11 mouse cellular contexts compared by ENCODE assay signal in genomic region chr6:140444855-140445465, GRCm38 (mm10). TPM values are rescaled to one million over a fixed set of nuclear protein-coding genes. Genes with fewer than 3 reads are reported as not detected.
A peak's percentile ranks its signal among the peaks of the same experiment; 100 is the strongest.
DNase-seq lines count a peak whose midpoint lies in the region; ATAC-seq lines count a peak whose summit lies in the region.
"Had no signal": no experiment of that assay in that cellular context is flagged by ENCODE, and none has a peak within 500 bp of the region (broad histone marks: within the 10 kb centered on the region; RNA-seq: fewer than 3 reads in every experiment).

No protein-coding gene starts in this region.

- ATAC-seq in hindbrain, embryonic 11.5 days (ENCODE audit: low FRiP score), result peak; percentile 56; the same call in 1 of the 2 replicates
- ATAC-seq in midbrain, embryonic 16.5 days, result peak; percentile 42; the same call in 1 of the 2 replicates

- H3K9ac ChIP-seq in hindbrain, embryonic 11.5 days (ENCODE audit: low read depth, low read length), result 0 out of 2 replicates have a peak overlapping the region, but pooled peaks have one; percentile 34
- H3K9ac ChIP-seq in midbrain, embryonic 16.5 days (ENCODE audit: low read depth, low read length), result peak overlapping the region; percentile 35; the same call in 1 of the 2 replicates
- H3K9ac ChIP-seq: embryonic facial prominence, embryonic 13.5 days had no signal

- DNase-seq in embryo, embryonic 10.5 days (ENCODE audit: low spot score), result peak; percentile 29
- no peak for DNase-seq in embryo, embryonic 10 days (ENCODE audit: low spot score)
- peak; percentile 38 for DNase-seq in WW6 (ENCODE audit: low read depth, low spot score)
- no peak for DNase-seq in hindbrain, embryonic 11.5 days (ENCODE audit: low spot score)
- no peak for DNase-seq in adrenal gland, adult 18-20 months (ENCODE audit: low spot score in 2 of 2)
- no peak for DNase-seq in kidney, adult 18-20 months
- DNase-seq in gastrocnemius, postnatal 36 days, result no peak
- DNase-seq: gastrocnemius, postnatal 25 days; kidney, postnatal 14 days had no signal

- H3K27me3 ChIP-seq in hindbrain, embryonic 11.5 days (ENCODE audit: control insufficient read depth, insufficient read depth, low read length), result no peaks in the 10 kb centered on the region
- no peaks in the 10 kb centered on the region for H3K27me3 ChIP-seq in midbrain, embryonic 16.5 days (ENCODE audit: control insufficient read depth, insufficient read depth, low read depth, low read length)
- H3K27me3 ChIP-seq: embryonic facial prominence, embryonic 13.5 days had no signal

- intact Hi-C loops in gastrocnemius, postnatal 36 days (cut with DNase I), result loop anchor here (5.0 to 10.0 kb wide), 2 partner anchors 568 to 850 kb away; no protein-coding TSS in a partner anchor

- H3K4me2 ChIP-seq in hindbrain, embryonic 11.5 days (replicated peaks; ENCODE audit: low read depth, low read length), result no peak overlapping the region
- peak overlapping the region; percentile 22; the same call in 1 of the 2 replicates for H3K4me2 ChIP-seq in midbrain, embryonic 16.5 days (ENCODE audit: low read length)
- H3K4me2 ChIP-seq: embryonic facial prominence, embryonic 13.5 days had no signal

- no peak overlapping the region for H3K4me3 ChIP-seq in hindbrain, embryonic 11.5 days (ENCODE audit: low read depth, low read length)
- H3K4me3 ChIP-seq in midbrain, embryonic 16.5 days (ENCODE audit: low read depth, low read length), result no peak overlapping the region
- H3K4me3 ChIP-seq: embryonic facial prominence, embryonic 13.5 days had no signal

- no peak overlapping the region for H3K27ac ChIP-seq in hindbrain, embryonic 11.5 days (ENCODE audit: low read depth, low read length)
- peak overlapping the region; percentile 50; the same call in 1 of the 2 replicates for H3K27ac ChIP-seq in midbrain, embryonic 16.5 days (ENCODE audit: low read length)
- H3K27ac ChIP-seq: embryonic facial prominence, embryonic 13.5 days had no signal

- H3K4me1 ChIP-seq in hindbrain, embryonic 11.5 days (replicated peaks; ENCODE audit: control insufficient read depth, insufficient read depth, low read length), result peaks cover 10% of the 10 kb centered on the region; the same call in 1 of the 2 replicates
- peaks cover 15% of the 10 kb centered on the region for H3K4me1 ChIP-seq in midbrain, embryonic 16.5 days (ENCODE audit: control insufficient read depth, insufficient read depth, low read length)

- WGBS in hindbrain, embryonic 11.5 days, result 25% methylated on average over 10 of the region's 10 CpGs
- WGBS in midbrain, embryonic 16.5 days, result 7% methylated on average over 10 of the region's 10 CpGs

- H3K36me3 ChIP-seq in hindbrain, embryonic 11.5 days (ENCODE audit: control insufficient read depth, insufficient read depth, low read length), result no peaks in the 10 kb centered on the region
- no peaks in the 10 kb centered on the region for H3K36me3 ChIP-seq in midbrain, embryonic 16.5 days (ENCODE audit: control insufficient read depth, insufficient read depth, low read length)

- H3K9me3 ChIP-seq in hindbrain, embryonic 11.5 days (ENCODE audit: control insufficient read depth, low read length), result no peaks in the 10 kb centered on the region
- no peaks in the 10 kb centered on the region for H3K9me3 ChIP-seq in midbrain, embryonic 16.5 days (replicated peaks; ENCODE audit: control insufficient read depth, low read length, poor library complexity, severe bottlenecking)
- H3K9me3 ChIP-seq: embryonic facial prominence, embryonic 13.5 days had no signal

RNA-seq across cellular contexts. Expression of gene Plekha5, which starts 21.1 kb away (rescaled TPM):
- polyA plus RNA-seq in hindbrain, embryonic 11.5 days (2014; fragmentation: Nextera tagmentation; extraction: Ambion mirVana), result 50.8 and 55.1 TPM in 2 replicates
- polyA plus RNA-seq in midbrain, embryonic 16.5 days (2015; fragmentation: Nextera tagmentation; extraction: Ambion mirVana), result 33.5 and 38.3 TPM in 2 replicates
- total RNA-seq in adrenal gland, adult 18-20 months (2021), result 10 to 100 TPM; 17.5 to 28.1 TPM
- total RNA-seq in gastrocnemius, postnatal 36 days (2021), result 1 to 10 TPM; 8.7 to 9.2 TPM

Comparison
In these comparisons a context has a peak if more than half of its experiments do, and no peak if none do; other contexts are left out.
1. DNase-seq: peak in embryo, embryonic 10.5 days (single experiment) and WW6 (single experiment); none in embryo, embryonic 10 days (single experiment), hindbrain, embryonic 11.5 days (single experiment), adrenal gland, adult 18-20 months (0 of 2), kidney, adult 18-20 months (single experiment) and gastrocnemius, postnatal 36 days (0 of 2).